Mouse (Mus musculus) adrenal gland, postnatal 36 days (tissue): ENCODE data around the gene Frmd4a. TPM values are rescaled to one million over a fixed set of nuclear protein-coding genes. Genes with fewer than 3 reads are reported as not detected.

Experiments used
- DNase-seq, 2 experiments: peaks; one replicate each; pipeline ENCODE4 v3.0.0; 2021; ENCODE audit warnings: mixed read lengths in 1 of 2
- total RNA-seq, 2 experiments: library from RNA; stranded (reverse); gene quantifications; 2 replicates each; pipeline ENCODE4 v1.2.3; 2021

Gene Frmd4a
- total RNA-seq, 2 experiments from 2014 or later, result 11.1 to 18.8 TPM

GRCm38 (mm10) chr2:4527094-4527493, 509.6 kb downstream of the Frmd4a start:
- DNase-seq, result no peak

DNA sequence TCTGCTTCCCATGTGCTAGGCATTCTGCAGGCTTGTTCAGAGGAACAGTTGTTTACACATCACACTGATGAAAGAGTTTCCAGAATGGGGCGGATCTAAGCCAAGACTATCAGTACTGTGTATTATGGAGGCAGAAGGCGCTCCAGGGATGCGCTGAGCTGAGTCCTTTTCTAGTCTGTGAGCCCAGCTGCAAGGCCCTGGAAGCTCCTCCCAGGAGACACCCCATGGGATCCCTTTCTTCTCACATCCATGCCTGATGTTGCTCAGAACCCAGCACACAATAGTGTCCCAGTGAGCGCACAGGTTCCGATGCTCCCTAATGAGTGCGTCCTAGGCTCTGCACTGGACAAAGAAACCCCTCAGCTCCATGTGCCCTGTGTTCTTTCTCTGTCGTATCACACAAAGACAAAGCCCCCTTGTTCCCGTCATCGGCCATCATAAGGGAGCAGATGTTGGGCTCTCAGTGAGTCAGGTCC, 511.8 kb downstream of the Frmd4a start:
- DNase-seq, result no peak

- DNase-seq, result no peak
Measured at GRCm38 (mm10) chr2:4531533-4532197, 514.1 kb downstream of the Frmd4a start.

- no peak for DNase-seq
Measured at GRCm38 (mm10) chr2:4532198-4532568, 514.7 kb downstream of the Frmd4a start.

- no peak for DNase-seq
Measured at GRCm38 (mm10) chr2:4532945-4533344, 515.4 kb downstream of the Frmd4a start.

DNA sequence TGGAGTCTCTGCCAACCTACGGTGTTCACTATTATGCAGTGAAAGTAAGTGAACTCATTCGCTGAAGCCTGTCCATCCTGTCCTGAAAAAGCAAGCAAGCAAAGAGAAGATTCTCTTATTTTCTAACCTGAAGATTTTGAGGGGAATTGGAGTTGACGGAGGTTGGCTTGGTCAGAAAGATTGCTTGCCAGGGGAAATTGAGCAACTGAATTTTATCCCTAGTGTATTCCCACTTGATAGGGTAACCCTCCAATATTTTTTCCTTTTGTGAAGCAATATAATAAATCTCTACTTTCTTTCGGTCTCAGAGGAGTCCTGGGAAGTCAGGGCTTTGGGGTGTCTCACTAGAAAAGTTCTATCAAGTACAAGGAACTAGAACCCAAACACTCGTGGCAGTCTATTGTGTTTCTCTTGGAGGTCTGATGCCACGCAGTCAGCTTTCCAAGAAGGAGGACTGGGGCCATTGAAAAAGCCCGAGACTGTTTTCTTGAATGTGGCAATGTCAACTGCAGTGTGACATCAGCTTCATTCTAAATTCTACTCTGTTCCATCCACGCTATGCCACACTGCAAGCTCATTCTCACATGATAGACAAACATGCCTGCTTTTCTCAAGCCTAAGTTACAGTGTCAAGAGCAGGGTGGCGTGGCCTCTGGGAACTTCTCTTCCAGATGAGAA, 517.8 kb downstream of the Frmd4a start:
- DNase-seq, result no peak

GRCm38 (mm10) chr2:4541330-4541729, 523.8 kb downstream of the Frmd4a start:
- no peak for DNase-seq

GRCm38 (mm10) chr2:4541844-4542628, 524.5 kb downstream of the Frmd4a start:
- no peak for DNase-seq

GRCm38 (mm10) chr2:4542629-4543416, 525.3 kb downstream of the Frmd4a start:
- DNase-seq, result peak; percentile 32 to 66

DNA sequence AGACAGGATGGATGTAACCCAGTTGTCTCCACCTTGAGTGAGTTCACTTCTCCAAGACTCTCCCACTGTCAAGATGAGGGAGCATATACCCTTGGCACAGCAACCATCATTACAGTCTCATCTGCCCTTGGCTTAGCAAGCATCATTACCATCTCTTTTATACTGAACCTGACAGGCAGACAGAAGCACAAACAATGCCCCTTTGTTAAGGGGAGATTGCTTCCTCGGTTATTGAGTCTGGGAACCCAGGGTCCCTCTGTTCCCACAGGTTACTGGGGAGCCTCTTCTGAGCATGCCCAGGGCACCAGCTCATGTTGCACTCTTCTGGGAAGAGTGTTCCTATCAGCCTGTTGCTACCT, 525.9 kb downstream of the Frmd4a start:
- no peak for DNase-seq

DNA sequence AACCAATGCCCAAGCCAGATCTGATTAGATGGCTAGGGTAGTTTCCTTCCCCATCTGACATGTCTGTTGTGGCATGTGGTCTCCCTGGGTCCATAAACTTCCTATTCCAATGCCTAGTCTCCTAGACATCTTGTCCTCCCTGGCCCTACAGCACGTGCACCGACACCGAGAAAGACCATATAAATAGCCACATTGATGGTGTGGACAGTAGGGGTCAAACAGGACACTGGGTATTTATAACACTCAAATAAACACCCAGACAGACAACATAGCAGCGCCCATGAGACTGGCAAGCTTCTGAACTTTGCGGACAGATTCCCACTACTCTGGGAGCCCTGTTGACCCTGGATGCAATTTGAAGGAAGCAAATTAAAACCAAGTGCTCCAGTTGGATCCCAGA, 526.8 kb downstream of the Frmd4a start:
- no peak for DNase-seq

- no peak for DNase-seq
Measured at GRCm38 (mm10) chr2:4545261-4545660, 527.7 kb downstream of the Frmd4a start.

DNA sequence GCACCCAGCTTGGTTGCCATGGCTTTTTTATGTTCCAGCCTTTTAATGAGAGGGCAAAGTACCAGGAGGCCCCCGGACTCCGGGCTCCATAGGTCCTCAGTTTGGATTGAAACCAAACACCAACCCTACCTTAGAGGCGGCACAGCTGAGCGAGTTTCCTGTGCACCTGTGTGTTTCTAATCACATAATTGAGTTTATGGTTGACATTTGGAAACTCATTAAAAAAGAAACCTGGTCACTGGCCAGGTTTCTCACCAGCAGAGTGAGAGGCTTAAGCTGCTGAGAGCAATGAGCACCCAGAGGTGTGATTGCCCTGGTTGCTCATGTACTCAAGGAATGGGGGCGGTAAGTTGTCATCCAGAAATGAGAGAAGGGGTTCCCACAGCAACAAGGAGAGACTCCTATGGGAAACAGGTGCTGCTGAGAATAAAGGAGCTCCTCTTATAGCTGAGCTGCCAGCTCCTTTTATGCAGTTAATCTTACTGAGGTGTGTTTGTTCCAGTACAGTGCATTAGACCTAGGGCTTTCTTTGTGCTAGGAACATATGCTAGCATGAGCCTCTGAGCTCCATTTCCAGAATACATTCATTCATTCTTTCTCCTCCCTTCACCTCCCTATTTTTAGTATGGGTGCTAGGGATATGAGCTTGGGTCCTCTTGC, 529.6 kb downstream of the Frmd4a start:
- DNase-seq, result no peak

GRCm38 (mm10) chr2:4549271-4549670, 531.8 kb downstream of the Frmd4a start:
- no peak for DNase-seq

- no peak for DNase-seq
Measured at GRCm38 (mm10) chr2:4550017-4550763, 532.7 kb downstream of the Frmd4a start.

GRCm38 (mm10) chr2:4551438-4551837, 533.9 kb downstream of the Frmd4a start:
- no peak for DNase-seq

GRCm38 (mm10) chr2:4551866-4552265, 534.3 kb downstream of the Frmd4a start:
- no peak for DNase-seq

- no peak for DNase-seq
Measured at GRCm38 (mm10) chr2:4552486-4552885, 535.0 kb downstream of the Frmd4a start.

GRCm38 (mm10) chr2:4555221-4555631, 537.7 kb downstream of the Frmd4a start:
- DNase-seq, result peak; percentile 28 to 33

- no peak for DNase-seq
Measured at GRCm38 (mm10) chr2:4556188-4556587, 538.7 kb downstream of the Frmd4a start.

GRCm38 (mm10) chr2:4557028-4557427, 539.5 kb downstream of the Frmd4a start:
- no peak for DNase-seq
